Mouse (Mus musculus) liver, embryonic 14.5 days (tissue): ENCODE measurements around the gene Fam221b. TPM values are rescaled to one million over a fixed set of nuclear protein-coding genes. Genes with fewer than 3 reads are reported as not detected.

Experiments used
- ATAC-seq: fragments of 200-750 bp; cut with Nextera tagmentation; 2 replicates; pipeline ENCODE4 v1.8.0; 2017; ENCODE audit warnings: moderate number of reproducible peaks, mild to moderate bottlenecking, moderate library complexity; ENCODE audit not compliant: insufficient read depth
- DNase-seq, 3 experiments: peaks; one replicate each; pipeline ENCODE4 v3.0.0-alpha.2; 2012 to 2013; ENCODE audit warnings: low read depth in 3 of 3, low spot score in 3 of 3
- H3K27ac ChIP-seq: fragments of 300-500 bp; sonication (generic); 2 replicates; pipeline ENCODE4 v1.5.1; 2014; ENCODE audit warnings: moderate library complexity, mild to moderate bottlenecking, control low read depth, inconsistent platforms
- H3K27me3 ChIP-seq: fragments of 300-500 bp; sonication (generic); 2 replicates; pipeline ENCODE4 v1.6.1; 2014; ENCODE audit warnings: mild to moderate bottlenecking, low read length, moderate library complexity; ENCODE audit not compliant: control insufficient read depth, insufficient read depth
- H3K36me3 ChIP-seq: fragments of 300-500 bp; sonication (generic); replicated peaks from 2 replicates; pipeline ENCODE4 v1.6.1; 2014; ENCODE audit warnings: low read depth; ENCODE audit not compliant: control insufficient read depth, insufficient read depth
- H3K4me1 ChIP-seq, 2 experiments: fragments of 200-500 bp in 1 of 2; fragments of 300-500 bp in 1 of 2; sonication (generic) in 1 of 2; replicated peaks; 2 replicates each; pipeline ENCODE4 v1.6.1; 2012 to 2014; ENCODE audit warnings: antibody characterized with exemption in 1 of 2, inconsistent platforms in 1 of 2, low read length in 1 of 2; ENCODE audit not compliant: control insufficient read depth in 2 of 2, insufficient read depth in 2 of 2
- H3K4me2 ChIP-seq: fragments of 300-500 bp; sonication (generic); 2 replicates; pipeline ENCODE4 v1.6.1; 2014; ENCODE audit warnings: low read depth, mild to moderate bottlenecking, control low read depth, moderate library complexity
- H3K4me3 ChIP-seq, 2 experiments: fragments of 200-500 bp in 1 of 2; fragments of 300-500 bp in 1 of 2; sonication (generic) in 1 of 2; 2 replicates each; pipeline ENCODE4 v1.5.1; 2012 to 2014; ENCODE audit warnings: low read depth in 2 of 2, low read length in 2 of 2, mild to moderate bottlenecking in 2 of 2, control low read depth in 1 of 2, inconsistent platforms in 1 of 2, moderate library complexity in 1 of 2; ENCODE audit not compliant: insufficient read depth in 1 of 2
- H3K9ac ChIP-seq: fragments of 300-500 bp; sonication (generic); replicated peaks from 2 replicates; pipeline ENCODE4 v1.6.1; 2014; ENCODE audit warnings: mild to moderate bottlenecking, control low read depth, moderate library complexity
- H3K9me3 ChIP-seq: fragments of 300-500 bp; sonication (generic); 2 replicates; pipeline ENCODE4 v1.6.1; 2016; ENCODE audit warnings: low read length, mixed read lengths; ENCODE audit not compliant: control insufficient read depth
- CTCF ChIP-seq: IDR thresholded peaks from 2 replicates; pipeline ENCODE4 v1.5.1; 2016; ENCODE audit warnings: antibody characterized with exemption, low read depth, control low read depth
- EP300 ChIP-seq: IDR thresholded peaks from 2 replicates; pipeline ENCODE4 v1.6.1; 2016; ENCODE audit warnings: antibody characterized with exemption, low read depth
- WGBS: fragments of 180-500 bp; shearing (Covaris S2); extraction: QIAGEN DNeasy Blood & Tissue Kit; methylation state at CpG from one replicate; pipeline ENCODE4 v1.1.7; 2014; ENCODE audit not compliant: insufficient replicate concordance; 5-methylcytosine and 5-hydroxymethylcytosine counted together
- polyA plus RNA-seq, 2 experiments: library from polyadenylated mRNA; depleted of rRNA in 1 of 2; stranded (reverse) in 1 of 2; unstranded in 1 of 2; fragments of >200 nt; fragmentation: Nextera tagmentation in 1 of 2; extraction: Ambion mirVana in 1 of 2; gene quantifications; 2 replicates each; pipeline versions ENCODE4 v1.2.1 to v1.2.3; 2012 to 2014

Gene Fam221b
- polyA plus RNA-seq, 2 experiments = 0.02 to 1.7 TPM

GRCm38 (mm10) chr4:43631046-43631955 lies 37.6 kb downstream of the Fam221b start, which contains the start of gene Npr2:
Npr2 (plus strand) TSS chr4:43631935.
- TF ChIP-seq CTCF (no peak), EP300 (no peak)
- Histone ChIP-seq H3K4me2 (peak within 1 kb of the TSS; percentile 68), H3K36me3 (no peaks in the 10 kb centered on the region), H3K9ac (no peak within 1 kb of the TSS), H3K4me1 (peaks cover 0 to 9% of the 10 kb centered on the region in 2 experiments; a peak in 2 of 4 replicates), H3K27me3 (peaks cover 26% of the 10 kb centered on the region), H3K27ac (no peak within 1 kb of the TSS), H3K4me3 (peak within 1 kb of the TSS; percentile 37 to 55), H3K9me3 (no peaks in the 10 kb centered on the region)
- ATAC-seq (no peak), DNase-seq (no peak)
- WGBS = 2% methylated on average over 56 of the region's 70 CpGs

DNA sequence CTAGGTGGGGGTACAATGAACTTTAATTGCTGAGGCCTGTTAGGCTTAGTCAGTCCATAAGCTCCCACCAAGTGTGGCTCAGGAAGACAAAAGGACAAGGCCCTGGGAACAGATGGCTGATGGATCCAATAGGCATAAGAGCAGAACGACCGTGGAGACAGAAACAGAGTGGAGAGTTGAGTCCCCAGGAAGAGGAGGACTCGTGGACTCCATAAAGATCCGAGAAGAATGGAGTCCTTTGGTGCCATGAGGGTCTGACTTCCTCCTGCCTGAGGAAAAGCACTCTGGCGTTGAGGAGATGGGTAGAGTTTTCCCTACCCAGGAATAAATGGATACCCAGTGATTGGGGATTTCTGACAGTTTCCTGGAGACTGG lies 38.3 kb downstream of the Fam221b start:
- Histone ChIP-seq H3K4me1 (peaks cover 0 to 9% of the 10 kb centered on the region in 2 experiments; a peak in 2 of 4 replicates), H3K4me2 (no peak overlapping the region; the same call in none of the 2 replicates), H3K27me3 (peaks cover 26% of the 10 kb centered on the region), H3K9ac (no peak overlapping the region), H3K27ac (no peak overlapping the region), H3K36me3 (no peaks in the 10 kb centered on the region), H3K4me3 (no peak overlapping the region; a peak in 1 of 4 replicates), H3K9me3 (no peaks in the 10 kb centered on the region; the same call in 1 of the 2 replicates)
- ATAC-seq = no peak
- 19% methylated on average over 5 of the region's 5 CpGs for WGBS
- TF ChIP-seq EP300 (no peak), CTCF (no peak)
- DNase-seq = no peak

- 10% methylated on average over 5 of the region's 5 CpGs for WGBS
- peak; percentile 52 for ATAC-seq
Measured at GRCm38 (mm10) chr4:43630030-43630581, 38.8 kb downstream of the Fam221b start.

DNA sequence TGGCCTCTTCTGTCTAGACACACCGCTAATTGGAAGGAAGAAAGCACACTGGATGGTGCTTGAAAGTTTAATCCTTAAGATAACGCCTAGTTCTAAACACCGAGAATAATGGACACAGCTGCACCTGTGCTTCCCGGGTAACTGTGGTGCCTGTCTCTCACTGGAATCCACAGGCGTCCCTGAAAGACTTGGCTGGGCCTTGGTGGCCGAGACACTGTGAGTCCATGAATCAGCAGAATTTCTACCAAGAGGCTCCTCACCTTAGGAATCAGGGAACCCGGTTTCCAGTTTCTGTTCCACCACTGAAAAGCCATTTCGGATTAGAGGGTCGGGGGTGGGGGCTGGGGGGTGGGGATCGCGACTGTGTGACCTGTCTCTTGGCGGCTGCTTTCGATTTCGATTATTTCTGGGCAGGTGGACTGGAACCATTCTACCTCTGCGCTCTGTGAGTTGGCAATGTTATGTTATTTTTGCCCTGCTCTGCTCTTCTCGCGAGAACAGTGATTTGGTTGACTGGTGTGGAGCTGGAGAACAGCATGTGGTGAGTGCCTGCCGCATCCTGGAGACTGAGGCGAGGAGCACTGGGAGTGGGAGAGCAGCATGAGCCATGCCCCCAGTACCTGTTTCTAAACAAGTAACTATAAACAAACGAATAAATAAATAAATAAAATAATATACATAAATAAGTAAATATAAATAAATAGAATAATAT lies 39.7 kb downstream of the Fam221b start:
- Histone ChIP-seq H3K27me3 (peaks cover 26% of the 10 kb centered on the region), H3K27ac (no peak overlapping the region), H3K4me3 (no peak overlapping the region), H3K36me3 (no peaks in the 10 kb centered on the region), H3K4me1 (peaks cover 0 to 9% of the 10 kb centered on the region in 2 experiments; a peak in 2 of 4 replicates), H3K9ac (no peak overlapping the region; the same call in 1 of the 2 replicates), H3K9me3 (peaks cover 8% of the 10 kb centered on the region), H3K4me2 (peak overlapping the region; percentile 40)
- TF ChIP-seq CTCF (0 out of 2 replicates have a peak, but pooled peaks have one; percentile 8), EP300 (no peak)
- peak; percentile 60; the same call in 1 of the 2 replicates for ATAC-seq
- peak in 2 of 3 experiments; percentile 34 to 49 for DNase-seq
- WGBS = 38% methylated on average over 20 of the region's 20 CpGs

More at GRCm38 (mm10) chr4:43630030-43630581, 38.8 kb downstream of the Fam221b start:
- Histone ChIP-seq H3K4me1 (peaks cover 0 to 9% of the 10 kb centered on the region in 2 experiments; a peak in 2 of 4 replicates), H3K4me2 (peak overlapping the region; percentile 16), H3K36me3 (no peaks in the 10 kb centered on the region), H3K27me3 (peaks cover 26% of the 10 kb centered on the region), H3K27ac (no peak overlapping the region), H3K9ac (no peak overlapping the region), H3K4me3 (no peak overlapping the region), H3K9me3 (peaks cover 5% of the 10 kb centered on the region)
- peak; percentile 62 to 68 (median 65) for DNase-seq
- no peak for TF ChIP-seq EP300
- peak; percentile 87 for TF ChIP-seq CTCF
